Mouse (Mus musculus) hindbrain, embryonic 11.5 days (tissue): ENCODE data around the gene Ccdc3. TPM values are rescaled to one million over a fixed set of nuclear protein-coding genes. Genes with fewer than 3 reads are reported as not detected.

Experiments
- ATAC-seq: fragments of 200-750 bp; cut with Nextera tagmentation; 2 replicates; pipeline ENCODE4 v1.8.0; 2017; ENCODE audit warnings: mild to moderate bottlenecking, moderate TSS enrichment, moderate library complexity; ENCODE audit not compliant: low FRiP score
- DNase-seq: peaks from one replicate; pipeline ENCODE4 v3.0.0-alpha.2; 2015; ENCODE audit warnings: low spot score
- H3K27ac ChIP-seq: fragments of 300-500 bp; sonication (generic); 2 replicates; pipeline ENCODE4 v1.5.1; 2014; ENCODE audit warnings: mild to moderate bottlenecking, low read depth, low read length
- H3K27me3 ChIP-seq: fragments of 300-500 bp; sonication (generic); 2 replicates; pipeline ENCODE4 v1.6.1; 2014; ENCODE audit warnings: mild to moderate bottlenecking, low read length, moderate library complexity, mixed read lengths; ENCODE audit not compliant: control insufficient read depth, insufficient read depth
- H3K36me3 ChIP-seq: fragments of 300-500 bp; sonication (generic); 2 replicates; pipeline ENCODE4 v1.6.1; 2014; ENCODE audit warnings: mild to moderate bottlenecking, low read length, moderate library complexity, mixed read lengths; ENCODE audit not compliant: control insufficient read depth, insufficient read depth
- H3K4me1 ChIP-seq: fragments of 300-500 bp; sonication (generic); replicated peaks from 2 replicates; pipeline ENCODE4 v1.6.1; 2014; ENCODE audit warnings: low read length, mixed read lengths; ENCODE audit not compliant: control insufficient read depth, insufficient read depth
- H3K4me2 ChIP-seq: fragments of 300-500 bp; sonication (generic); replicated peaks from 2 replicates; pipeline ENCODE4 v1.6.1; 2014; ENCODE audit warnings: mild to moderate bottlenecking, low read depth, low read length
- H3K4me3 ChIP-seq: fragments of 300-500 bp; sonication (generic); 2 replicates; pipeline ENCODE4 v1.5.1; 2014; ENCODE audit warnings: low read depth, low read length
- H3K9ac ChIP-seq: fragments of 300-500 bp; sonication (generic); 2 replicates; pipeline ENCODE4 v1.6.1; 2014; ENCODE audit warnings: low read depth, low read length
- H3K9me3 ChIP-seq: fragments of 300-500 bp; sonication (generic); 2 replicates; pipeline ENCODE4 v1.6.1; 2016; ENCODE audit warnings: low read length; ENCODE audit not compliant: control insufficient read depth
- WGBS: fragments of 180-500 bp; shearing (Covaris S2); extraction: QIAGEN DNeasy Blood & Tissue Kit; methylation state at CpG from one replicate; pipeline ENCODE4 v1.1.7; 2014; 5-methylcytosine and 5-hydroxymethylcytosine counted together
- polyA plus RNA-seq: library from polyadenylated mRNA; unstranded; fragments of >200 nt; fragmentation: Nextera tagmentation; extraction: Ambion mirVana; gene quantifications from 2 replicates; pipeline ENCODE4 v1.2.1, GENCODE M21; 2014

Gene Ccdc3
- polyA plus RNA-seq, 1 experiment from 2014 or later: 9.9 TPM

DNA sequence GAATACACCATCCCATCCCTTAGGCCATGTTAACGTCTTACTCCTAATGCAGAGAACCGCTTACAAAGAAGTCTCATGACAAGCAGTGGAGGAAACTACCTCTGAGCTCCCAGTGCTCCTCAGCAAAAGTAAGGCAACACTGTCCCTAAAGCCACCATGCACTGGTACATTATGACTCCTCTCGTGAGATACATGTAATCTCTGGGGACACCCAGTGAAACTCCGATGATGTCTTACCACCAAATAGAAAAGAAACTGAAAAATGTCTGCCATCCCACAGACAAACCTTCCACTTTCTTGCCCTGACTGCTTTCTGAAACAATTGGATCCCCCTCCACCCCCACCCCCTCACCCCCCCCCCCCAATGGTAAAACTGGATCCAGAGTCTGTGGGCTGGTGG lies 54.6 kb downstream of the Ccdc3 start:
- WGBS: 89% methylated on average over 4 of the region's 4 CpGs
- Histone ChIP-seq H3K4me2 (no peak overlapping the region), H3K4me3 (no peak overlapping the region), H3K27ac (no peak overlapping the region), H3K27me3 (no peaks in the 10 kb centered on the region), H3K4me1 (no peaks in the 10 kb centered on the region), H3K36me3 (no peaks in the 10 kb centered on the region), H3K9ac (no peak overlapping the region), H3K9me3 (no peaks in the 10 kb centered on the region)
- DNase-seq (no peak), ATAC-seq (no peak)

DNA sequence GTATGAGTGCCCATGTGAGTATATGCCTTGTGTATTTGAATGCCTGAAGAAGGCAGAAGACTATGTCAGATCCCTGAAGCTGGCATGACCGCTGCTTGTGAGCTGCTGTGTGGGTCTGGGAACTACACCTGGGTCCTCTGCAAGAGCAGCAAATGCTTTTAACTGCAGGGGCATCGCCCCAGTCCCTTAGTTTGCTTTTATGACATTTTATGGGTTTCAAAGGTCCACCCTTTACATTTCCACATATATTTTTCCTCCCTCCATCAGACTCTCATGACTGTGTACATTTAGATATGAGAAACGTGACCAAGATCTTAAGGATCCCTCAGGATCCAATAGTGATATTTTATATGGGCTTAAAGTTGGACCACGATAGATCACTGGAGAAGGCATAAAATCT lies 55.5 kb downstream of the Ccdc3 start:
- no peak for ATAC-seq
- 82% methylated on average over 4 of the region's 4 CpGs for WGBS
- DNase-seq: no peak

DNA sequence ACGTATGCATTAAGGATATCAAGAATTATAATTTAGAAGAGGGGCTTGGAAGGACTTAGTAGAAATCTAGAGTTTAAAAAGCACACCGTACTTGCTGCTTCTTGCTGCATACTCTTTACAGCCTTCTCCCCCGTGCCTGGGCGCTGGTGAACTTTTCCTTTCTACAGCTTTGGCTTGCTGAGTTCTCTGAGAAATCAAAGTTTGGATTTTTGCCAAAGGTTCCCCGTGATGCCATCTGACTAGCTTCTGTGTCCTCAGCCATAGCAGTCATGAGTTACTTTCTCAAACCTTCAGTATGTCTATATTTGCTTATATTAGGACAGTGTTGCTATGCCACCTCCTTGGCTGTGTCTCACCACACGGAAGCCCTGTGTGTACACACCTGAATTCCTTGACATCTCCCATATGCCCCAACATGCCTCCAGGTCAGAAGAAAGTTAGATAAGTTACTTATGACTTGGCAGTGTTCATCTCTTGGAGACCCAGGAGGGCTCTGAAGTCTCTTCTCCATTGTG lies 57.2 kb downstream of the Ccdc3 start:
- no peaks in the 10 kb centered on the region for H3K36me3 ChIP-seq
- no peak overlapping the region for H3K27ac ChIP-seq
- no peak overlapping the region for H3K9ac ChIP-seq
- DNase-seq: no peak
- H3K4me2 ChIP-seq: no peak overlapping the region
- no peak overlapping the region for H3K4me3 ChIP-seq
- no peak for ATAC-seq
- no peaks in the 10 kb centered on the region for H3K9me3 ChIP-seq
- no peaks in the 10 kb centered on the region for H3K4me1 ChIP-seq
- no peaks in the 10 kb centered on the region for H3K27me3 ChIP-seq
- WGBS: 88% methylated on average over 6 of the region's 6 CpGs

More for the DNA sequence above, 55.5 kb downstream of the Ccdc3 start:
- no peak overlapping the region for H3K27ac ChIP-seq
- no peaks in the 10 kb centered on the region for H3K4me1 ChIP-seq
- H3K36me3 ChIP-seq: no peaks in the 10 kb centered on the region
- H3K9me3 ChIP-seq: no peaks in the 10 kb centered on the region
- H3K4me3 ChIP-seq: no peak overlapping the region
- no peak overlapping the region for H3K4me2 ChIP-seq
- H3K9ac ChIP-seq: no peak overlapping the region
- no peaks in the 10 kb centered on the region for H3K27me3 ChIP-seq

DNA sequence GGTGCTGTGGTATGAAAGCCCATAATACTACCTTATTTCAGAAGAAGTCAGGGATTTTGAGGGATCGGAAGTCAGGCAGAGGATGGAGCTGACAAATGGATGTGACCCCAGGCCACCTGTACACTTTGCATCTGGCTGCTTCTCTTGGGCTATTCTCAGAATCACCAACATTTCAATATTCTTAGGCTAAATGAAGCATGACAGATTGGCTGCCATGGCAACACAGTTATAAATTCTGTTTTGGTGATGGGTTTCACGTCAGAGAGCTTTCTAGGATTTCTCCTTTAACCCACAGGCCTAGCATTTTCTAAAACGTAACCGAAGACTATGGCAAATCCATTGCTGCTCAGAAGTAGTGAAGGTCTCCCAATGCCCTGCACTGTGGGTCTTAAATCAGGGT lies 59.9 kb downstream of the Ccdc3 start:
- H3K4me2 ChIP-seq: no peak overlapping the region
- no peaks in the 10 kb centered on the region for H3K4me1 ChIP-seq
- DNase-seq (no peak), ATAC-seq (no peak)
- no peak overlapping the region for H3K4me3 ChIP-seq
- H3K36me3 ChIP-seq: no peaks in the 10 kb centered on the region
- H3K9me3 ChIP-seq: no peaks in the 10 kb centered on the region
- H3K9ac ChIP-seq: no peak overlapping the region
- no peaks in the 10 kb centered on the region for H3K27me3 ChIP-seq
- WGBS: 73% methylated on average over 4 of the region's 4 CpGs
- no peak overlapping the region for H3K27ac ChIP-seq

DNA sequence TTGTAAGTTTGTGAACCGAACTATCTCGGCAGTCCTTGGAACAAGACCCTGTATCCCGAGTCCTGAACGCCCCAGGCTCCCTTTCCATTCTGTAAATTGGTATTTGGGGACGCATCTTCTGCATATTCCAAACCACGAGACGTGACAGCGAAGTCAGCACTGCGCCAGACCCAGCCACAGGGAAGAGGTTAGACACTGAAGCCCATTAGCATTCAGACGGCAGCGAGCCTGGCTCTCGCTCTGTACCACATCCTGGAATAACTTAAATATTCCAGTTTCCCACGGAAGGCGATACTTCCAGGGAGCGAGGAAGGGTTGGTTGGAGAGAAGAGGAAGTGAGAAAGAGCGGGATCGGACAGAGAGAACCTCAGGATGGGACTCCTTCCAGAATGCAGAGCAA lies 61.7 kb downstream of the Ccdc3 start:
- Histone ChIP-seq H3K27me3 (no peaks in the 10 kb centered on the region), H3K4me3 (no peak overlapping the region), H3K36me3 (no peaks in the 10 kb centered on the region), H3K27ac (no peak overlapping the region), H3K4me1 (no peaks in the 10 kb centered on the region), H3K9ac (no peak overlapping the region), H3K9me3 (no peaks in the 10 kb centered on the region), H3K4me2 (no peak overlapping the region)
- WGBS: 88% methylated on average over 17 of the region's 17 CpGs
- DNase-seq (no peak), ATAC-seq (no peak)

DNA sequence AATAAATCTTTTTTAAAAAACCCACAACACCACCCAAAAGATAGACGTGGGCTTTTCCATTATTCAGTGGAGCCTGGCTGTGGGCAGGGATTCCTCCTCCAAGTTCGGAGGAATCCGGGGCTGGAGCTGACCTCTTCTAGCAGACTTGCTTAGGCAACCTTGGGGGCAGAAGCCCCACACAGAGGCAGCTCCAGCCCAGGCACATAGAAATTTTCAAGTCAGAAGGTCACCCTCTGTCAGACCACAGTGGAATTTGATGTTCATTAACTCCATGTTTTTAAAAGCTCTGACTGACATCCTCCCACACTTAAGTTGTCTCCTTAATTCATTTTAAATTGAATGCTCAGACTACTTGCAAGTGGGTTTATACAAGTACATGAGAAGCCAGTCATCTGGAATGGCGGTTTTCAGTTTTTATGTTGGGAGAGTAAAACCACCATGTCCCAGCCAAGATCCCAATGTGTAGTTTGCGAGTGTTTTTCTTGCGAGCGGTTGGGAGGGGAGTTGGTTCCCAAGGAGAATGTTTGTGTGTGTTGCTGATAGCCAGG lies 63.3 kb downstream of the Ccdc3 start:
- Histone ChIP-seq H3K4me3 (no peak overlapping the region), H3K9me3 (no peaks in the 10 kb centered on the region), H3K27ac (no peak overlapping the region), H3K4me2 (no peak overlapping the region), H3K4me1 (no peaks in the 10 kb centered on the region), H3K27me3 (no peaks in the 10 kb centered on the region), H3K36me3 (no peaks in the 10 kb centered on the region), H3K9ac (no peak overlapping the region)
- DNase-seq (no peak), ATAC-seq (no peak)
- 80% methylated on average over 7 of the region's 7 CpGs for WGBS

DNA sequence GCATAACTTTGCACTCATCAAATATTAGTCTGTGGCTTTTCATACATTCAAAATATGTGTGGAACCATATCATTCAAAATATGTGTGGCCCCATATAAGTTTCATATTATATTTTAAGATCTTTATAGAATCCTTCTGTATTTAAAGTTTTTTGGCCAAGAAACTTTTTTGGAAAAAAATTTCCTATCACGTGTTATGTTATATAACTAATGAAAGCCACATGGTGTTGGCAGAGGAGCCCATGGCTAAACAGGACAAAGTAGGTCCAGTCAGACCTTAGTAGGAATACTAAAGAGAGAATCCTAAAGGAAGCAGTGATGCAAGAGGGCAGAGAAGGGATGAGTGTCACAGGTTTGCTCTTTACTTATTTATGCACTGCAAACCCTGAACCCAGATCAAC lies 65.6 kb downstream of the Ccdc3 start:
- 78% methylated on average over 1 of the region's 1 CpGs for WGBS
- Histone ChIP-seq H3K4me3 (no peak overlapping the region), H3K27ac (no peak overlapping the region), H3K27me3 (no peaks in the 10 kb centered on the region), H3K9ac (no peak overlapping the region), H3K4me2 (no peak overlapping the region), H3K9me3 (no peaks in the 10 kb centered on the region), H3K4me1 (no peaks in the 10 kb centered on the region), H3K36me3 (no peaks in the 10 kb centered on the region)
- ATAC-seq: no peak
- no peak for DNase-seq

DNA sequence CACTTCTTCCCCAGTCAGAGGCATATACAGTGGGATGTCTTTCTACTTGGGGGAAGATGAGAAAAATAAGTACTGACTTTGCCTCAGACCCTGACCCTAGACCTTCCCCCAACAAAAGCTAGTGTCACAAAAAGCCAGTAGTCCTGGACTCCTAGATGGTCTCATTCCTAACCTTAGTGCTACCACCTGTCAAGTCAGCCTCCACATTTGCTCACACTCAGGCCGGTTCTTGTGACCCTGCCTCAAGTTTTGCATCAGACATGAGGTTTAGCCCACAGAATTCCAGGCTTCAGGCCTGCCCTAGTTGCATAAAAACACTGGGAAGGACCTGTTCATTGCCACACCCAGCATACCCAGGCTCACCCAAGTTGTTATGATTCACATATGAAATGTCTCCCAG lies 67.4 kb downstream of the Ccdc3 start:
- no peak overlapping the region for H3K9ac ChIP-seq
- H3K4me1 ChIP-seq: no peaks in the 10 kb centered on the region
- no peaks in the 10 kb centered on the region for H3K9me3 ChIP-seq
- no peak overlapping the region for H3K4me2 ChIP-seq
- 78% methylated on average over 1 of the region's 1 CpGs for WGBS
- ATAC-seq (no peak), DNase-seq (no peak)
- no peak overlapping the region for H3K4me3 ChIP-seq
- H3K36me3 ChIP-seq: no peaks in the 10 kb centered on the region
- no peaks in the 10 kb centered on the region for H3K27me3 ChIP-seq
- H3K27ac ChIP-seq: no peak overlapping the region

DNA sequence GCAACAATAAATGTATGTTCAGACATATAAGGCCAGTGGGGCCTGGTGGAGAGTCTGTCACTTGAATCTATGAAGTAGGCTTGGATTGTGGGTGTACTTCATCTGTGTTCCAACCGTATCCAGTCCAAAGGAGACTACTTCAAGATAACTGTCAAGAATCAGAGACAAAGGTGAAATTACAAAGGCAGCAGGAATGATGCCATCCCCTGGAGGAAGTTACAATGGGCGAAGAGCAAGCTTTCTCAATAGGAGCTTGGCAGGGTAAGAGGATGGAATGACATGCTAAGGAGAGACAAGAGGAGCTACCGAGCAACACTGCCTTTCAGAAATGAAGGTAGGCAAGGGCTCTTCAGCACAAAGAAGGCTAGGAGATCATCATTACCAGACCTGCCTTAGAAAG lies 69.1 kb downstream of the Ccdc3 start:
- Histone ChIP-seq H3K36me3 (no peaks in the 10 kb centered on the region), H3K27me3 (no peaks in the 10 kb centered on the region), H3K4me1 (no peaks in the 10 kb centered on the region), H3K4me2 (no peak overlapping the region), H3K27ac (no peak overlapping the region), H3K9me3 (no peaks in the 10 kb centered on the region), H3K9ac (no peak overlapping the region), H3K4me3 (no peak overlapping the region)
- ATAC-seq (no peak), DNase-seq (no peak)
- 87% methylated on average over 3 of the region's 3 CpGs for WGBS
